Mouse (Mus musculus) neural tube, postnatal 0 days (tissue): ENCODE data around the gene Rab5c. TPM values are rescaled to one million over a fixed set of nuclear protein-coding genes. Genes with fewer than 3 reads are reported as not detected.

ENCODE experiments used
- polyA plus RNA-seq: library from polyadenylated mRNA; unstranded; fragments of >200 nt; fragmentation: Nextera tagmentation; extraction: Ambion mirVana; gene quantifications from 2 replicates; pipeline ENCODE4 v1.2.1, GENCODE M21; 2015

The Rab5c gene
- 31.1 and 35.2 TPM in 2 replicates for polyA plus RNA-seq

GRCm38 (mm10) chr11:100738066-100738604 is at the start of gene Rab5c:
Gene Rab5c, minus strand, starts transcription at chr11:100738215.

DNA sequence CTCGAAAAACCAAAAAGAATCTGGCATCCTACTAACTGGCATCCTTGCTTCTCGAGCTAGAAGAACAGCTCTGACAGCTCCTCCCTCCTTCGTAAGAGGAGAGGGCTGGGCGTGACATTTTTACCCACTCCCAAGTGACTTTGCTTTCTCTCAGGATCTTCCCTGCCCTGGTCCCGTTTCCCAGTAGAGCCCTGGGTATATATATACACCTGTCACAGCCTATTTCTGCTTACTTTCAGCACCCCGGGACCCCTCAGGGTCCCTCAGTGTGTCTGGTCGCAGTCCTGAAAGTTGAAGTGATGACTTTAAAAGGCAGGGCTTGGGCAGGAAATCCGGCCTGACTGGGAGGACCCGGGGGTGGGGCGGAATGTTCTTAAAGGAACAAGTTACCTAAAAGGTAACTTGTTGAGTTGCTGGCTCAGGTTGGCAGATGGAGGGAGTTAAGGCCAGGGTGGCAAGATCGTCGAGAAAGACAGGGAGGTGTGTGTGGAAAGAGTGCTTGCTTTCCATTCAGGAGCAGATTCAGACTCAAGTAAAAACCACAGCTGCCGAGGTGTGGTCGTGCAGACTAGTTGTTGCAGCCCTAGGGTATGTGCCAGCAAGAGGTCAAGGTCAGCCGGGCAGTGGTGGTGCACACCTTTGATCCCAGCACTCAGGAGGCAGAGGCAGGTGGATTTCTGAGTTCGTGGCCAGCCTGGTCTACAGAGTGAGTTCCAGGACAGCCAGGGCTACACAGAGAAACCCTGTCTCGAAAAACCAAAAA is 32.8 kb upstream of the Rab5c start, which contains the start of gene Ghdc:
Ghdc (minus strand) TSS at position 312 of the 763 bp plus-strand sequence.

DNA sequence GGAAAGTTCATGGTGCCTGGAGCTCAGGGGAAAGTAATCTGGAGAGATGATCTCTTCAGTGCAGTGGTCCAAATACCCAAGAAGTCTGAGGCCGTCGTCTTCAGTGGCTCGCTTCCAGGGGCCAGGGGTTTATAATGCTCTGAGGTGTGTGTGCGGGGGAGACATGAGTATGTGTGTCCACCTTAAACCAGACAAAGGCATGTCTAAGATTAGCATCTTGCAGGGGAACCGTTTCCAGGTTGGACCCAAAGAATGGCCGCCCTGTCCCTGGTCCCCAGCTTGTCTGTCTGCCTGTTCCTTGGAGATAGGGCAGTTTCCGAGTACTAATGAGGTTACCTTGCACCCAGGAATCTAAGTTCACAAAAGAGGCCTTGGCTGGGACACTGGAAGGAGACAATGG is 24.8 kb upstream of the Rab5c start, which contains the start of gene Hcrt:
Hcrt (minus strand) TSS at position 101 of the 400 bp plus-strand sequence.

DNA sequence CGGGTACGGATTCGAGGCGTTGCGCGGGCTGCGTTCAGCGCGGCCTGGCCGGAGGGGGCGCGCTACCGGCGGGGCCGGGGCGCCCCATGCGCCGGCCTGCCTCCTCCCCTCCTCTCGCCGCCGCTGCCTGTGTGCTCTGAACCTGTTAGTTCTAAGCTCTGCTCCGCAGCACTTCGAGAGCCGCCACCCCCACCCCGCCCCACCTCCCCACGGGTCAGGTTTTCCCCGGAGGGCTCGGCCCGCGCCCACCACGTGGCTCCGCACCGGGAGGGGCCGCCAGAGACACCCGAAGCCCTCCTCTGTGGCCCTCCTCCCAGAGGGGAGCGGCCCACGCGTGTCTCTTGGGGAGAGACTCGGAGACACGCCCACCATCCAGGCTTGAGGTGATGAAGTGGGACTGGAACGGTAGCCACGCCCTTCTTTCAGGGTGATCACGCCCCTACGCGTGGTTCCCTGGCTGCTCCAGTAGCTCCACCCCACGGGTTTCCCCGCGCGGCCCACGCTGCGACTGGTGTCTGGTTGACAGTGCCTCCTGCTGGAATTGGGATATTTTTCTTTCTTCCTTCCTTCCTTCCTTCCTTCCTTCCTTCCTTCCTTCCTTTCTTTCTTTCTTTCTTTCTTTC is 21.7 kb upstream of the Rab5c start, which contains the start of gene Kcnh4:
Kcnh4 (minus strand) TSS at position 332 of the 623 bp plus-strand sequence.

DNA sequence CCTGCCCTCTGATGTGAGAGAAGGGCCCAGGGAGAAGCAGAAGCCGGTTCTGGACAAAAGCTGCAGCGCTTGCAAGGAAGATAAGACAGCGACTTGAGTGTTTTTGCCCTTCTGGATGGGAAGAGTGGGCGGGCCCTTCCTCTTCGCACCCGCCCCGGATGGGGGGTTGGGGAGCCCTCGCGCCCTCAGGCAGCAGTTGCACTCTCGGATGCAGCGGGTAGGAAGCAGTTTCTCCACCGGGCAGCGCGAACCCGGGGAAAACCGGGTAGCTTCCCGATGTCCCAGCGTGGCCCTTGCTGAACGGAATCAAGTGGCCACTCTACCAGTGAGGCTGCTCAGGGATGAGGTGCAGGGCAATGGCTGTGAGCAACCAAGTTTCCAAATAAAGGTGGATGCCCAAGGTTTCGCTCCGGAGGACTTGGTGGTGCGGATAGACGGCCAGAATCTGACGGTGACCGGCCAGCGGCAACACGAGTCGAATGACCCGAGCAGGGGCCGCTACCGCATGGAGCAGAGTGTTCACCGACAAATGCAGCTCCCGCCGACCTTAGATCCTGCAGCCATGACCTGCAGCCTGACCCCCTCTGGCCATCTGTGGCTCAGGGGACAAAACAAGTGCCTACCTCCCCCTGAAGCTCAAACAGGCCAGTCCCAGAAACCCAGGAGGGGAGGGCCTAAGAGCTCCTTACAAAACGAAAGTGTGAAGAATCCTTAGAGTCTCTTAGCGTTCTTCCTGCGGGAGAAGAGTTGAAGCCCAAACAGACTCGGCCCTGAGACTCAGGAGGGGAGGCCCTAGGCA is 24.1 kb downstream of the Rab5c start, which contains the start of gene Hspb9:
Hspb9 (plus strand) TSS at position 116 of the 799 bp plus-strand sequence.

GRCm38 (mm10) chr11:100711783-100712615 is 26.0 kb downstream of the Rab5c start, which contains the start of gene Kat2a:
Gene Kat2a, minus strand, starts transcription at chr11:100712465.

GRCm38 (mm10) chr11:100703851-100704531 is 34.0 kb downstream of the Rab5c start, which contains the start of gene Dhx58:
Gene Dhx58, minus strand, starts transcription at chr11:100704271.

DNA sequence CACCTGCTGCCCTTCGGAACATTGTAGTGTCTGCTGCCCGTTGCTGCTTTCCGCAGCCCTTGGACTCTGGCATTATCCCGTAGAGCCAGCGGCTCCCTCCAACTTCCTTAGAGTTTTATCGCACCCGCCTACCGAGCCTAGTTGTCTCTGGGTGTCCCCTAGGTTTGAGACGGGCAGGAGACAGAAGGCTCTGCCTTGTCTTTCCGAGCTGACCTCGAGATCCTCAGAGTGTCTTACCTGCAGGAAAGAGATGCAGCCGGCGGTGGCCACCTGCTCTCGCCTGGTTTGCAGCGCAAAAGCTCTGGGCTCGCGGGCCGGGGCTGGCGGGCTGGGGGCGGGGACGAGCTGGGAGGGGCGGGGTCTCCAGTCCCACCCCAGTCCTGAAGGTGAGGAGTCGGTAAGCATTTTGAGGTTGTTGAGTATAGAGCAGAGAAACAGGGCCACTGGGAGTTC is 45.8 kb downstream of the Rab5c start, which contains the start of gene Zfp385c:
Zfp385c (minus strand) TSS at position 292 of the 453 bp plus-strand sequence.

Other genes starting within 250 kb of the Rab5c start
- gene Acly, start 210.2 kb downstream of the Rab5c start, polyA plus RNA-seq, result 118 and 128 TPM in 2 replicates
- gene Ttc25, start 192.6 kb downstream of the Rab5c start, polyA plus RNA-seq, result 1.3 and 2.2 TPM in 2 replicates
- gene Cnp, start 163.3 kb downstream of the Rab5c start, polyA plus RNA-seq, result 170 and 228 TPM in 2 replicates
- 65.0 and 77.4 TPM in 2 replicates for gene Nkiras2, start 119.0 kb downstream of the Rab5c start, polyA plus RNA-seq
- gene Dnajc7, start 118.0 kb downstream of the Rab5c start, polyA plus RNA-seq, result 208 and 230 TPM in 2 replicates
- 0.69 and 1.0 TPM in 2 replicates for gene Zfp385c, start 45.8 kb downstream of the Rab5c start, polyA plus RNA-seq
- 2.3 and 2.5 TPM in 2 replicates for gene Dhx58, start 33.9 kb downstream of the Rab5c start, polyA plus RNA-seq
- gene Kat2a, start 25.8 kb downstream of the Rab5c start, polyA plus RNA-seq, result 60.5 and 62.5 TPM in 2 replicates
- gene Hspb9, start 24.4 kb downstream of the Rab5c start, polyA plus RNA-seq, result 0.37 TPM in 1 of 2 replicates, not detected in the other
- 3.7 and 5.5 TPM in 2 replicates for gene Kcnh4, start 21.7 kb upstream of the Rab5c start, polyA plus RNA-seq
- 0.76 and 1.3 TPM in 2 replicates for gene Hcrt, start 24.7 kb upstream of the Rab5c start, polyA plus RNA-seq
- gene Ghdc, start 32.7 kb upstream of the Rab5c start, polyA plus RNA-seq, result 8.1 and 8.2 TPM in 2 replicates
- 16.4 and 17.6 TPM in 2 replicates for gene Stat5b, start 112.5 kb upstream of the Rab5c start, polyA plus RNA-seq
- gene Stat5a, start 121.1 kb upstream of the Rab5c start, polyA plus RNA-seq, result 2.3 and 3.0 TPM in 2 replicates
- gene Stat3, start 201.3 kb upstream of the Rab5c start, polyA plus RNA-seq, result 49.0 and 55.4 TPM in 2 replicates
- gene Cavin1, start 232.7 kb upstream of the Rab5c start, polyA plus RNA-seq, result 52.5 and 68.3 TPM in 2 replicates